Mouse (Mus musculus): ENCODE data around the gene Mpp4.

DNA sequence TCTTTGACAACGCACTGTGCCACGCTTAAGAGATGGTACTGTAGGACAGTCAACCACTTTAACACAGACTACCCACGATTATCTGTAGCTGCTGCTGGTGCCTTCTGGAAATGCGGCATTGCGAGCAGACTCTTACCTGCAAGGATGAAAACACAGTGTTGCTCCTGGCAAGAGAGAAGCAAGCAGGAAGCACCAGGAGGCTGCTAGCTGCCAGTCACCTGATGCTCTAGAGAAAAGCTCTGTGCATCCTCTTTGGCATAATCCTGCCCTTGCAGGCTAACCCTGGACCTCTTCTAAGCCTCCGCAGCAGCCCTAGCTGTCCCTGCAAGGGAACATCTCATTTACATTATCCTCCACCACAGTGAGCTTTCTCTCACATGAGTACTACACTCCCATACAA is 1.8 kb downstream of the Mpp4 start:
- TF ChIP-seq CTCF (IDR thresholded peaks at IDR 0.05) (no peak), EP300 (IDR thresholded peaks at IDR 0.05) (no peak)
